Mouse (Mus musculus) embryonic fibroblast, embryonic 13.5 days (primary cell): ENCODE results near the gene Cox8b. TPM values are rescaled to one million over a fixed set of nuclear protein-coding genes. Genes with fewer than 3 reads are reported as not detected.

Experiments used
- H3K27ac ChIP-seq: 2 replicates; pipeline ENCODE4 v1.5.1; 2012; ENCODE audit warnings: low read length, control low read depth, inconsistent platforms; ENCODE audit not compliant: insufficient read depth
- H3K4me1 ChIP-seq: 2 replicates; pipeline ENCODE4 v1.6.1; 2011; ENCODE audit warnings: low read length; ENCODE audit not compliant: control insufficient read depth, insufficient read depth
- H3K4me3 ChIP-seq: 2 replicates; pipeline ENCODE4 v1.5.1; 2011; ENCODE audit warnings: mild to moderate bottlenecking, control low read depth, low read length; ENCODE audit not compliant: insufficient read depth
- CTCF ChIP-seq: IDR thresholded peaks from 2 replicates; pipeline ENCODE4 v1.5.1; 2011; ENCODE audit warnings: mild to moderate bottlenecking, control low read depth, low read length, moderate library complexity, borderline replicate concordance; ENCODE audit not compliant: insufficient read depth
- POLR2A ChIP-seq: IDR thresholded peaks from 2 replicates; pipeline ENCODE4 v1.6.1; 2011; ENCODE audit warnings: low read depth, mild to moderate bottlenecking, control low read depth, low read length, moderate library complexity
- polyA plus RNA-seq: library from polyadenylated mRNA; stranded (reverse); fragments of >200 nt; gene quantifications from 2 replicates; pipeline ENCODE4 v1.2.4, GENCODE M21; 2011; ENCODE audit warnings: low read depth; ENCODE audit not compliant: missing spikeins, insufficient read length

The Cox8b gene
- polyA plus RNA-seq, 1 experiment: not detected

- Histone ChIP-seq H3K27ac (no peak overlapping the region), H3K4me3 (no peak overlapping the region), H3K4me1 (no peaks in the 10 kb centered on the region)
- TF ChIP-seq CTCF: no peak
- no peak for TF ChIP-seq POLR2A
These were observed 13.9 kb upstream of the Cox8b start for GRCm38 (mm10) chr7:140914031-140914690.

- Histone ChIP-seq H3K4me1 (no peaks in the 10 kb centered on the region), H3K27ac (no peak overlapping the region), H3K4me3 (no peak overlapping the region)
- TF ChIP-seq CTCF (no peak), POLR2A (no peak)
These were observed 12.7 kb upstream of the Cox8b start for GRCm38 (mm10) chr7:140912846-140913482.

GRCm38 (mm10) chr7:140912293-140912692 lies 12.0 kb upstream of the Cox8b start:
- TF ChIP-seq CTCF (no peak), POLR2A (no peak)
- Histone ChIP-seq H3K4me3 (no peak overlapping the region), H3K27ac (no peak overlapping the region)

GRCm38 (mm10) chr7:140908634-140909107 lies 8.4 kb upstream of the Cox8b start:
- H3K27ac ChIP-seq: no peak overlapping the region
- TF ChIP-seq CTCF (peak; percentile 79), POLR2A (no peak)
- peak overlapping the region; percentile 33 for H3K4me3 ChIP-seq
- H3K4me1 ChIP-seq: no peaks in the 10 kb centered on the region

More at GRCm38 (mm10) chr7:140912293-140912692, 12.0 kb upstream of the Cox8b start:
- H3K4me1 ChIP-seq: no peaks in the 10 kb centered on the region

GRCm38 (mm10) chr7:140908181-140908580 lies 7.9 kb upstream of the Cox8b start:
- H3K4me3 ChIP-seq: no peak overlapping the region
- TF ChIP-seq CTCF (no peak), POLR2A (no peak)
- H3K27ac ChIP-seq: no peak overlapping the region
- H3K4me1 ChIP-seq: no peaks in the 10 kb centered on the region

GRCm38 (mm10) chr7:140907697-140908096 lies 7.5 kb upstream of the Cox8b start:
- Histone ChIP-seq H3K27ac (no peak overlapping the region), H3K4me1 (no peaks in the 10 kb centered on the region), H3K4me3 (no peak overlapping the region)
- no peak for TF ChIP-seq POLR2A
- no peak for TF ChIP-seq CTCF

- Histone ChIP-seq H3K27ac (no peak overlapping the region), H3K4me1 (no peaks in the 10 kb centered on the region), H3K4me3 (no peak overlapping the region)
- no peak for TF ChIP-seq CTCF
- no peak for TF ChIP-seq POLR2A
These were observed 6.9 kb upstream of the Cox8b start for GRCm38 (mm10) chr7:140907131-140907530.

- H3K4me3 ChIP-seq: no peak overlapping the region
- no peaks in the 10 kb centered on the region for H3K4me1 ChIP-seq
- TF ChIP-seq CTCF: no peak
- TF ChIP-seq POLR2A: no peak
- H3K27ac ChIP-seq: no peak overlapping the region
These were observed 5.4 kb upstream of the Cox8b start for GRCm38 (mm10) chr7:140905642-140906081.

GRCm38 (mm10) chr7:140903212-140903611 lies 3.0 kb upstream of the Cox8b start:
- TF ChIP-seq CTCF: peak; percentile 85
- no peak for TF ChIP-seq POLR2A
- H3K27ac ChIP-seq: no peak overlapping the region

More at GRCm38 (mm10) chr7:140903212-140903611, 3.0 kb upstream of the Cox8b start:
- Histone ChIP-seq H3K4me1 (no peaks in the 10 kb centered on the region), H3K4me3 (no peak overlapping the region)
